Mouse (Mus musculus) telencephalon, adult 2 months (tissue): ENCODE results near the gene Lmna.

Experiments
- DNase-seq: peaks from one replicate; pipeline ENCODE4 v3.0.0-alpha.2; 2011; ENCODE audit warnings: low read depth, low spot score

Lmna gene

DNA sequence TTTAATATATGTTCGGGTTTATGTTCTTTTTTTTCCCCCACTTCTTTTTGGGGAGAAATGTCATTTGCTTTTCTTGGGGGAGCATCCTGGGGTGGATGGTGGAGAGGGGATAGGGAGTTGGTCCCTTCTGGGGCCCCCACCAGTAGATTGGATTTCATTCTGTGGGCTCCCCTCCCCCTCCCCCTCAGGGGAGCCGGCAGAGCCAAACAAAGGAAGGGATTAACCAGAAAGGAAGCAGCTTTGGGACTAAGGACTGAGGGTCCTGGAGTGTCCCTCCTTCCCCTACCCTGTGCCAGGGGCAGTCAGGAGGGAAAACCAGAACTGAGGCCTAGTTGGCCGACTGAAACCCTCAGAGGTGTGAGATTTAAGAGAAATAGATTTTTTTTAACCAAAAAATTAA is 29.6 kb upstream of the Lmna start:
- DNase-seq: no peak

DNA sequence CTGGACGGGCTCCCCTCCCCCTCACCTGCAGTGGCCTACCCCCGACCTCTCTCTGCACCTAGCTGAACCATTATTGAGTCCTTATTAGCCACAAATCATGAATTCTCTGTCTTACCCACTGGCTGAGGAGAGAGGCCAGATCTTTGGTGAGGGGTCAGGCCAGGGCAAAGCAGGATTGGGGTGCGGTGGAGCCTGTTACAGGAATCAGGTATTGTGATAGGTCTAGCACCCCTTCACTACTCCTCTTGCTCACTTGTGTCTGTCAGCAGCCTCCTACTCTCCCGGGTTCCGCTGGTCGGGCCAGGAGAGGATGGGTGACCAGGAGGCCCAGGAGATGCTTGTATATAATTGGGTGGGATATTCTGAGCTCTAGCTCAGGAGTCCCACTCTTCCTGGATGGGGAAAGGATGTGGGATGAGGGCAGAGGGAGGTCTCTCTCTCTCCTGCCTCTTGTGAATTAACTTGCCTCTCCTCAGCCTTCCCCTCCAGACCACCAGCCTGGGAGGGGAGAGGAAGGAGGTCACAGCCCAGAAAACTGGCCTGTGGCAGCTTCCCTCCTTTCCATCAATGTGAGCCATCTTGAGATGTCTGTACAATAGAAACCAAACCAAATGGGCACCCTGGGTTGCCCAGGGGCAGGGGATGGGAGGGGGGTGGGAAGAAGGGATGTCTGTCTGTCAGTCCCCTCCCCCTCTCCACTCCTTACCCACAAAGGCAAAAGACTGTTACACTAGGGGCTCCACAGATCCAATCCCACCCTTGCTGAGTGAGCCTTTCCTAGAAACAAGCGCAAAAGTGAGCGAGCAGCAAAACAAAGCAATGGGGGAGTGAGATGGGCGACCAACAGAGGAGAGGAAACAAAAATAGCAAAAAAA is 28.8 kb upstream of the Lmna start:
- no peak for DNase-seq

DNA sequence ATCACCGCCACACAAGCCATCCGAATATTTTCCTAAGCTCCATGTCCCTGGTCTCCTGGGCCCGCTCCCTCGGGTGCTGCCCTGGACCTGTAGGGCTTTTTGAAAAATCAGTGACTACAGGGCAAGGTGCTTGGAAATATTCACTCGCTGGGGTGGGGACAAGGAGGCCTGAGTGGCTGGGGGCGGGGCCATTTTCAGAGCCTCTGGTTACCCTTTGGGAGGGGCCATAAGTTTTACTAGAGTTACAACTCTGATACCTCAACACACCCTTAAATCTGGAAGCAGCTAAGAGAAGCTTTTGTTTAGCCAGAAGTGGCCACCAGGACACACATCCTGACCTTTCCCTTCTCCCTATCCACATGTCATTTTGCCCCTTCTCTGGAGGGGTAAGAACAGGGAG is 27.4 kb upstream of the Lmna start:
- no peak for DNase-seq

DNA sequence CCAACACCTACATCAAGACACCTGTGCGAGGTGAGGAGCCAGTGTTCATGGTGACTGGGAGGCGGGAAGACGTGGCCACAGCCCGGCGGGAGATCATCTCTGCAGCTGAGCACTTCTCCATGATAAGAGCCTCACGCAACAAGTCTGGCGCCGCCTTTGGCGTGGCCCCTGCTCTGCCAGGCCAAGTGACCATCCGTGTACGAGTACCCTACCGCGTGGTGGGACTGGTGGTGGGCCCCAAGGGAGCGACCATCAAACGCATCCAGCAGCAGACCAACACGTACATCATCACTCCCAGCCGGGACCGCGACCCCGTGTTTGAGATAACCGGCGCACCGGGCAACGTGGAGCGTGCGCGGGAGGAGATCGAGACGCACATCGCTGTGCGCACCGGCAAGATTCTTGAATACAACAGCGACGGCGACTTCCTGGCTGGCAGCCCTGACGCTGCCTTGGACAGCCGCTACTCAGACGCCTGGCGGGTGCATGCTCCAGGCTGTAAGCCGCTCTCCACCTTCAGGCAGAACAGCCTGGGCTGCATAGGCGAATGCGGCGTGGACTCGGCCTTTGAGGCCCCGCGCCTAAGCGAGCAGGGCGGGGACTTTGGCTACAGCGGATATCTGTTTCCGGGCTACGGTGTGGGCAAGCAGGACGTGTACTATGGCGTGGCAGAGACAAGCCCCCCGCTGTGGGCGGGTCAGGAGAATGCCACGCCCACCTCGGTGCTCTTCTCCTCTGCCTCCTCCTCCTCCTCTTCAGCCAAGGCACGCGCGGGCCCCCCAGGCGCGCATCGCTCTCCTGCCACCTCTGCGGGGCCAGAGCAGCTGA is 26.6 kb upstream of the Lmna start:
- DNase-seq: peak; percentile 69

DNA sequence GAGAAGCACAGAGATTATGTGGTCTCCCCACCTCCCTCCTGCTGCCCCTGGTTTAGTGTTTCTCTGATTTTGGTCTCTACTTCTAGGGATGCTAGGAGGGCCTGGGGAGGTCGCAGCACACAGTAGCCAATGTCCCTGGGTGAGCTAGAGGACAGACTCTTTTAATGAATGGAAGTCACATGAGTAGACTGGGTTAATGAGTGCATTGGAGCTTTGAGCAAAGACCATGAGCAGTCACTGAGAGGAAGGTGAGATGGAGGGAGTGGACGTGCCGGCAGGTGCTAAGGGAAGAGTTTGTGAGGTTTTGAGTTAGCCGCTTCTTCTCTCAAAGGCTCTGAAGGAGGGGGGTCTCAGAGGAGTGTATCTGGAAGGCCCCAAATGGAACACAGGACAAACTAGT is 25.8 kb upstream of the Lmna start:
- DNase-seq: no peak

DNA sequence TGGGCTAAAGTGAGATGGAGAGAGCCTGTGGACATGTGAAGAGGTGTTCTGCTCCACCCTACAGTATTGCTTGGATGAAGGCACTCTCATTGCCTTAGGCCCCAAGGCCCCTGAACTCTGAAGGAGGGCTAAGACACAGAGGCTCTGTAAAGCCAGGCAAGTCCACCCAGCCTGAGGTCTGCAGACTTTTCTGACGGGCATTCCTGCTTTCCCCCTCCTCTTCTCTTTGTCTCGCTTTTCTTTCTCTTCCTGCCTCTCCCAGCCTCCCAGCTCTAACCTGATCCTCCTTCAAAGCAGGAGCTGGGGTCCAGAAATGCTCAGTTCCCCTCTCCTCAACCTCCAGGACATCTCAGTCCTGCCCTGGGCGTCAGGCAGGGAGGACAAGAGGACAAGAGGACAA is 25.2 kb upstream of the Lmna start:
- no peak for DNase-seq

DNA sequence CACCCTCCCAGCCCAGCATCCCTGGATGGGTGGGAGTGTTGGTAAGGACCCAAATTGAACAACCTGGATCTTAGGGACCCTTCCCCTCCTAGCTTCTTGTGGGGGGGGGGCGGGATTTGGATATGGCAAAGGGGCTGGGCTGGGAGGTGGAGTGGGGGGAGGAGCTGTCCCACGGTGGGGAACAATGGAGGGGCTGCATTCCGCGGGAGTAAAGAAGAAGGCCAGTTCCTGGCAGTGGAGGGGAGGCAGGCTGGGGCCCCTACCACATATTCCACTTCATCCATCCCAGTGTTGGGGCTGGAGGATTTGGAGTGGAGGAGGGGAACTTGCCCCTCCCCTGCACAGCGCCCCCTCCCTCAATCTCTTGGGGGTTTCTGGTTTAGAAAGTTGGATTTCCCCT is 23.9 kb upstream of the Lmna start:
- DNase-seq: no peak

DNA sequence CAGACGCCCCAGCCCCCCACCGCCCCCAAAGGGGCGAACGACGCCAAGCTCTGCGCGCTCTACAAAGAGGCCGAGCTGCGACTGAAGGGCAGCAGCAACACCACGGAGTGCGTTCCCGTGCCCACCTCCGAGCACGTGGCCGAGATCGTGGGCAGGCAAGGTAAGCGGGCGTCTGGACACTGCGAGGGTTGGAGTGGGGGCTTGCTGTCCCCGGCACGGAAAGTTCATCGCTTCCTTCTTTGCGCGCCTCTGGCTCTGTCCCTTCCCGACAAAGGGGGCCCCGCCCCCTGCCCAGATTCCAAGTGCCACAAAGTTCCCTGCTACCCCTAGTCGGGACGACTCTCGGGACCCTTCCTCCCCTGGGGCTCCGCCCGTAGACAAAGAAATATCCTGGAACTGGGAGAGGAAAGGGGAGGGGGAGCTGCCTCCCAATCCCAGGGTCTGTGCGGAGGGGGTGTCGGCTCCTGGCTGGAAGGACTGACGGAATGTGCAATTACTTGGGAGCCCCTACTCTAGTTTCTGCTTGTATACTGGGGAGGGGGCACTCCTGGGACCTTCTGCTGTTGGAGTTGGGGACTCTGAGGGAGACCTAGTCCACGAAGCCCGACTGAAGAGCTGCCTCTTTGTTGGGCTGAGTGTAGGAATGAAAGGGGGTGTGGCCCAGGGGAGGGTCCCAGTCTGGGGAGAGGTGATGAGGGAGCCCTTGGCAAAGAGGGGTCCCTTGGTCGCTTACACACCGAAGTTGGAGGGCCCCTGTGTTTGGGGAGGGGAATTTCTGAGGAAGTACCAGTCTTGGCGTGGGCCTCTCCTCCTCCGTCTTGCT is 23.1 kb upstream of the Lmna start:
- no peak for DNase-seq

DNA sequence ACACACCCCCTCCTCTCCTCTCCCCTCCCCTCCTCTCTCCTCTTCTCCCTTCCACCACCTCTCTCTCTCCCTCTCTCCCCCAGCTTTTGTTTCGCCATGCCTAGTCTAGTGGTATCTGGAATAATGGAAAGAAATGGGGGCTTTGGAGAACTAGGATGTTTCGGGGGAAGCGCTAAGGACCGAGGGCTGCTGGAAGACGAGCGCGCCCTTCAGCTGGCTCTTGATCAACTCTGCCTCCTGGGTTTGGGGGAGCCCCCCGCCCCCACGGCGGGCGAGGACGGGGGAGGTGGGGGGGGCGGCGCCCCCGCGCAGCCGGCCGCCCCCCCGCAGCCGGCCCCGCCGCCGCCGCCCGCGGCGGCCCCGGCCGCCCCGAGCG is 22.5 kb upstream of the Lmna start, which contains the start of gene Mex3a:
Gene Mex3a (plus strand): TSS at position 97 of the 376 bp plus-strand sequence.
- DNase-seq: no peak

DNA sequence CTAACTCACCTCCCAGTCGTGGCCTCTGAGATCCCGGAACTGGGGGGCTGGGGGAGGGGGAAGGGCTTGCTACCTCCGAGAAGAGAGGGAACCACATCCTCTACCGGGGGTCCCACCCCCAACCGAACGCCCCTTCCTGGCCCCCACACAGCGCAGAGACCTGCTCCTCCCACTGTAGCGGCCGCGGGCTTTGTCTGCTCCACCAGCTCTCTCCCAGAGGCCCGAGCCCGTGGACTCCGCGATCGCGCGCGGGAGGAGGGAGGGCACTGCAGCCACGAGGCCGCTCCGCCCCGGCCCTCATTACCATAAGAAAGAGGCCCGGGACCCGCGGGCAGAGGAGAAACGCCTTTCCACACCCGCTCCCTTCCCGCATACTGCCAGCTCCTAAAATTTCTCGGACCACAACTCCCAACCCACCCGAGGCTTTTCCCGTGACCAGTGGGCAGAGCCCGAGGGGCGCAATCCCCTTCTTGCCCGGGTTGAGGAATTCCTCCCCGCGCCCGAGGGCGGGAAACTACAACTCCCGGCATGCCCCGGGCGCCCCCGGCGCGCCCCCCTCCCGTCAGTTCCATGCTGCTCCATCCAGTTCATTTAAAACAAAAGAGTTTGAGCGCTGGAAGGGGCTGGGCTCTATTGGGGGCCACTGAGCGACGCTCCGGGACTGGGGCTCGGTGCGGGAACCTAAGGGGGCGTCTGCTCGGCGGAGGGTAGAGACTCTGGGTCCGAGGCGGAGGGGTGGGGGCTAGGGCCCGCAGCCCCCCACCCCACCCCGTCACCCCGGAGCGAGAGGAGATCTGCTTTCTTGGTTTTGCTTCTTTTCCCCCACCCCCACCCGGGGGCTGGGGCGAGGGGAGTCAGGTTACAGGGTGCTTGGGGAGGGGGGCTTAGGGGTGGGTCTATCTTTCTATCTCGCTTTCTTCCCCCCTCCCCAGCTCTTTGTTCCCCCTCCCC is 21.9 kb upstream of the Lmna start:
- DNase-seq: peak; percentile 58

DNA sequence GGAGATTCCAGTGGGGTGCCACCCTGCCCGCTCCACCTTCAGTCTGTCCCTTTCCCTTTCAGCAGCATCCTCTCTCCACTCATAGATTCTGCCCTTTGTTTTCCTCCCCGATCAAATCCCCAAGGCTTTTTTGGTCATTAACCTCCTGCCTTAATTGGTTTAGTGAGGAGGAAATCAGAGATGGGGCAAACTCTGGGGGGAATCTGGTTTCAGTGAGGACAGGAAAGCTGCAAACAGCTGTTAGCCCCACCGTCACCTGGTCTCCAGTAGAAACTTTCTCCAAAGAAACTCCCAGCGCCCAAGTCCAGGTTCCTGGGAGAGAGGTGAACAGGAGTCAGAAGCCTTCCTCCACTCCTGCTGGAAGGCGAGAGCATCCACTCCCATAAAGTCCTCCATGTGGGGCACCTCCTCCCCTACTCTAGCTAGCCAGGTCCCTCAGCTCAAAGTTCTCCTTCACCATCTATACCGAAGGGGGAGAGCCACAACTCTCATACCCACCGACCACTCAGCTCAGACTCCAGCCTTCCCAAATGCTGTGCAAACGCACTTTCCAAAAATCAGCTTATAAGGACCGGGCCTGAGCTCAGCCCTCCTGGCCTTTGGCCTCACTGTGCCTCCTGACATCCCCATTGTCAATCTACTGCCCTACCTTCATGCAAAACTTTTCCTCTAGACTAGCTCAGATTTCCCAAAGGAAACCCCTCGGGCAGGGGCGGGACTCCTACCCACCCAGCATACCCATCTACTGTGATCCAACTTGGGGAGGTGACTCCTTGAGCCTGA is 20.5 kb upstream of the Lmna start:
- DNase-seq: no peak

DNA sequence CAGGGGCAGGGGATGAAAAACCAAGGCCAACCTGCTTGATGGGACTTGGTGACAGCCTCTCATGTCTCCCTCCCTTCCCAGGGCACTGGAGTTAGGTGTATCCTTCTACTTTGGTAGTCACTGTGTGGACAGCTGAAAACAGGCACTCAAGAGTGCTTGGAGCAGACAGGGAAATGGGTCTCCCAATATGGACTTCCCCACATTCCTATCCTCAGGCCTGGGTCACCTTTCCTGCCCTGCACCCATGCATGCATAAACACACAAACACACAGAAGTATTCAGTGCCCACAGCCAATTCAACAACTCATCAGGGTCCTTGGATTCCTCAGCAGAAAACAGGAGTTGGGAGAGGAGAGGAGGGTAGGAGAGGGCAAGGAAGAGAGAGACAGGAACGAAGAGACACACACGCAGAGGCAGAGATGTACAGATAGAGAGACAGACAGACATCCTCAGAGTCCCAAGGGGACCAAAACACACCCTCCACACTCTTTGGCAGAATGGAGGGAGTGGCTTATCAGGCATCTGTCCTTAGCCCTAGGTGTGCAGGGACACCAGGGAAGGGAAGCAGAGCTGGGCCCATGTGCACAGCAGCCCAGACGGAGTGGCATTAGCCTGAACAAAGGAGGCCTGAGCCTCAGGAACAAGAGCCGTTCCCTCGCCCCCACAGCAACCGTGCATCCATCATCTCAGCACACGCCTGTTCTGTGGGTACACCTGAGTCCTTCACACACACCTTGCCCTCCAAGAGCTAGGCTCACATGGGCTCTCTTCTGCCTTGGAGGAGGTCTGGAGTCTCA is 19.6 kb upstream of the Lmna start:
- no peak for DNase-seq

DNA sequence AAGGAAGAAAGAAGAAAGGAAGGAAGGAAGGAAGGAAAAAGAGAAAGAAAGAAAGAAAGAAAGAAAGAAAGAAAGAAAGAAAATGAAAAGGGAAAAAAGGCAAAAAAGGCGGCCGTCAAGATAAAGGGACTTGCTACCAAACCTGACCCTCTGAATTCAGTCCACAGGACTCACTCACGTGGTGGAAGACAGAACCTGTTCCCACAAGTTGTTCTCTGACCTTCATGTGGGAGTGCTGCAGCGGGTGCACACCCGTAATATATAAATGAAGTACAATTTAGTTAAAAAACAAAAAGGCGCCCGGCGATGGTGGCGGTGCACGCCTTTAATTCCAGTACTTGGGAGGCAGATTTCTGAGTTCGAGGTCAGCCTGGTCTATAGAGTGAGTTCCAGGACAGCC is 18.9 kb upstream of the Lmna start:
- no peak for DNase-seq

DNA sequence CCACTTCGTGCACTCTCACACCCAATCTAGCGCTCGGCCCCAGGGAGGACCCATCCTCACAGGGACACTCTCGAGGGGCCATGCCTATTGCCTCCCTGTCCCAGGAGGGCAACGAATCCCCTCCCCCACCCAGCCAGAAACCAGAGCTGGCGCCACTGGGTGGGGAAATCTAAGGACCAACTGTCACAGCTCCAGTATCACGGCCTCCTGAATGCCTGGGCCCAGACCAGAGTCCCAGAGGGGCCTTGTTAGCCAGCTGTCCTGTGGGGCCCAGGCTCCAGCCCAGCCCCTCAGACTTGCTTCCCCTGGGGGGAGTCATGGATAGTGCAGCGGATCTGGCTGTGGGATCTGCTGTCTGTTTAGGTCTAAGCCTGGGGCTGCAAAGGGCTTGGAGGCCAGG is 17.8 kb upstream of the Lmna start:
- DNase-seq: no peak

DNA sequence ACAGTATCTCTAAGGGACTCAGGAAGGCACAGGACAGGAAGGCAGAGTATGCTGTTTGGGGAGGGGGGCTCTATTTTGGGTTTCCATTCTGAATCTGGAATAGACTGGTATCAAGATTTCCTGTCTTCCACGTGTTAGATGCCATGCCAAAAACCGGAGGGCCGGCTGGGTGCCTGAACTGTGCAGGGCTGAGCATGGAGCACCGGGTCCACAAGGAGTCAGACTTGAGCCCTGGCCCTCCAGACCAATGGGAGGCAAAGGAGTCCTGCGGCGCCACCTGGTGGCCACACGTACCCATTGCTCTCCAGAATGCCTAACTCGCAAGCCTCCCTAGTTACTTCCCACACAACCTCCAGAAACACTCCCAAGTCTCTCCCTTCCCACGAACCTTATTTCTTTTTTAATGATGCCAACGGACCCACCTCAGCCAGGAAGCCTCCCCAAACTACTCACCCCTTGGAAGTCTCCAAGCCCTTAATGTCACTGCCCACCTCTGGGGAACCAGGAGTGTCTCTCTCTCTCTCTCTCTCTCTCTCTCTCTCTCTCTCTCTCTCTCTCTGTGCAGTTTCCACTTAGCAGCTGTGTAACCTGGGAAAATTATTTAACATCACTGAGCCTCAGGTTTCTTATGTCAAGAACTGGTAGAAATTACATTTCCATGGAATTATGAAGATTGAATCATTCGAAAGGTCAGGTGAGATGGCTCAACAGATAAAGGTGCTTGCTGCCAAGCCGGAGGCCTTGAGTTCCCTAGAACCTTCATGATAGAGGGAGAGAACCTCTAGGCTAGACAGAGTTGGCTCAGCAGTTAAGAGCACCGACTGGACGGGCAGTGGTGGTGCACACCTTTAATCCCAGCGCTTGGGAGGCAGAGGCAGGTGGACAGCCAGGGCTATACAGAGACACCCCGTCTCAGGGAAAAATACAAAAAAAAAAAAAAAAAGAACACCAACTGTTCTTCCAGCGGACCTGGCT is 16.7 kb upstream of the Lmna start:
- DNase-seq: peak; percentile 77

DNA sequence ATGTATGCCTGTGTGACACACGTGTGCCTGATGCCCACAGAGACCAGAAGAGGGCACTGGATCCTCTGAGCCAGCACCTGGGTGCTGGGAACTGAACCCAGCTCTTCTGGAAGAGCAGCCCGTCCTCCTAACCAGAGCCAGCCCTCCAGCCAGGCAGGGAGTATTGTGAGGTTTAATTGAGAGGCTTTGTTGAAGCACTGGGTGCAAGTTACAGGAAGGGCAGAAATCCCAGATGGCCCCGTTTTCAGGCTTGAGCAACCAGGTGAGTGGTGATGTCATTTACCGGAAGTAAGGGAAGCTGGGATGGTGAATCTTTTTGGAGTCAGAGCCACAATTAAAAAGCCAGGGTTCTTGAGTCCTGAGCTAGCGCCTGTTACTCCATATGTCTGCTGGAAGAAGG is 15.3 kb upstream of the Lmna start:
- no peak for DNase-seq

DNA sequence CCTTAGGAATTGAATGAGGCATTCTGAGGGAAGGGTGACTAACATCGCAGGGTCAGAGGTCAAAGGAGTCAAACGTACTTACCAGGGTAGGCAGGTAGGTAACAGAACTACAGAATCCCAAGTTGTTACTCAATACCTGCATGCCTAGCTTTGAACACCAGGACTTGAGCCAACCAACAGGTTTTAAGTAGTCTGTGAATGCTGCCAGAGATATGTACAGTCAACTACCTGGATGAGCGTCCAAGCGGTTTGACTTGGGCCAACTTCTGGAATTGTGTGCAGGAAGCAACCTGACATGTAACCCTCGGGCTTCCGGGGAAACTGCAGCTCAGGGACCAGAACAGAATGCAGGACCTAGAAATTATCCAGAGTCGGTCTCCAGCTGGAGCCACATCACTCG is 13.3 kb upstream of the Lmna start:
- DNase-seq: no peak

DNA sequence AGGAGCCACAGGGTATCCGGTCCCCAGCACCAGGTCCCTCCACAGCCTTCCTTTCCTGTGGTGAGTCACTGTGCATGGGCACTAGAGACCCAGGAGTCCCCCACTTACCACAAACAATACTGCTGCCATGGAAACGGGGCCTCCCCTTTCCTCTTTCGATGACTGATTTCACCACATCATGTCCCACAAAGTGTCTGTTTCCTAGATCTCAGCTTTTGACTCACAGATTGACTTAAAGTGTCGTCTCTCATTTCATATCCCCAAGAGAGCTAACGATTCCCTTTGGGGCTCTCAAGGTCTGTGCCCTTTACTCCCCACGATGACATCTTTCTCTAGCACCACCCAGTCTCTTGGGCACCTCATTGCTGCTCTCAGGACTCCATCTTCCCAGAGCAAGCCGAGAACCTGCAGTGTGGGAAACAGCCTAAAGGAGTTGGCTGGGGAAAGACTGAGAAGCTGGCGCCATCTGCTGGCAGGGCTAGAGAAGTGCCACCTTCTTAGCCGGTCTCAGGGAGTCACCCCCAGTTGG is 12.1 kb upstream of the Lmna start:
- no peak for DNase-seq
